Mouse (Mus musculus) natural killer cell, adult 2 months (primary cell): ENCODE measurements at regions not wholly inside any gene's neighbourhood (a gene's known extent, or its start where the extent isn't known, plus 50 kb on each side); places are given as distances from the start of the nearest gene placed in this dataset.

Source experiments
- DNase-seq, 2 experiments: peaks; one replicate each; pipeline ENCODE4 v3.0.0; 2022; ENCODE audit warnings: low spot score in 2 of 2

DNA sequence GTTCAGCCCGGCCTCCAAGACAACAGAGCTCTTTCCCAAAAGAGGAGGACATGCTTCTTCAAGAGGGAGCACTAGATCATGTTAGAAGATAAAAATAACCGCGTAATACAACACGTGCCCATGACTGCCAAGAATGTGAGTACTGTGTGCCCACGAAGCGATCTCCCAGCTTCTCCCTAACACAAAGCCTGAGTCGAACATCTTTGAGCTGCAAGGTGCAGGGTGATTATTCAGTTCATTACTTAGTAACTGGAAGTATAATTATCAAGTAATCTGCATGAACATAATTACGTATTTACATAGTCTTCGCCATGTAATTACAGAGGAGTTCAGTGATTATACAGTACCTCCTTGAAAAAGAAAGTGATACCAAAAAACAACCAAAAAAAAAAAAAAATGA is 269.7 kb downstream of the Efnb2 start:
- DNase-seq, result no peak

GRCm38 (mm10) chr8:8378248-8378647 is 282.8 kb downstream of the Efnb2 start:
- no peak for DNase-seq

GRCm38 (mm10) chr8:8376791-8377190 is 284.3 kb downstream of the Efnb2 start:
- no peak for DNase-seq

DNA sequence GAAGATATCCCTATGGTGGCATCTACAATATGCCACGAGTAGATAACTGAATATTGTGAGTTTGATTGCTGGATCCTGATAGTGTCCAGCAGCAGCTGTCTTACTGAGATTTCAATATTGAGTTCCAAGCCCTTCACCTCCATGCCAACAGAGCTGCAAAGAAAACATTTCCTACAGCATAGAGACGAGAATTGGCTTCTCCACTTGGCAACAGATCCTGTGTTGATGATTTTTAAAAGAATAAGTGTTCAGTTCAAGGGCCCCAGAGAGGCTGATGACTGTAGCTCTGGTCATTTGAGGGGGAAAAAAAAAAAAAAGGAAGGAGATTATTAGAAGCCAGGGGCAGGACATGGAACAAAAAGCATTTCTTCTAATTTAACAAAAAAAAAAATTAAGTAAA is 284.7 kb downstream of the Efnb2 start:
- DNase-seq, result no peak

DNA sequence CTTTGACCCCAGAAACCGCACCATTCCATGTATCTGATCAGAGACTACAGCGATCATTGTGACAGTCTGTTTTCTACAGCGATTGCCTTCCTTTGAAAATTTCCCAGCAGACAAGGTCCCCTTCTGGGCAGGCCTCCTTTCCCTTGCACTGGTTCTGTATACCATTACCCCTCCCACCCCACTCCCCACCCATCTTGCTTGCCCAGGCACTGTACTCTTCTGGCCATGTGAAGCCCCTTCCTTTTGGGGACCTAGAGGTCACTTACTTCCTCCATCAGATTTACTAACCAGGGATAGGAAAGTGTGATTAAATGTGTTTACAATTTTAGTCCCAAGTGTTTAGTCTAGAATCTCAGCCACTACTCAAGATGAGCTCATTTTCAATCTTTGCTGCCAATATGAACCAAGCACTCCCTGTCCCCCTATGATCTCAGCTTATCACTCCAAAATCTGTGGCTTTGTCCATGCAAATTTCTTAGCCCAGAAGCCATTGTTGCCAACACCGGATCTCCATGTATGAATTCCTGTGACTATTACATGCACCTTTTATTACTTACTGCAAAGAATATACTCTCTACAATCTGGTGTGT is 293.7 kb downstream of the Efnb2 start:
- DNase-seq, result no peak

DNA sequence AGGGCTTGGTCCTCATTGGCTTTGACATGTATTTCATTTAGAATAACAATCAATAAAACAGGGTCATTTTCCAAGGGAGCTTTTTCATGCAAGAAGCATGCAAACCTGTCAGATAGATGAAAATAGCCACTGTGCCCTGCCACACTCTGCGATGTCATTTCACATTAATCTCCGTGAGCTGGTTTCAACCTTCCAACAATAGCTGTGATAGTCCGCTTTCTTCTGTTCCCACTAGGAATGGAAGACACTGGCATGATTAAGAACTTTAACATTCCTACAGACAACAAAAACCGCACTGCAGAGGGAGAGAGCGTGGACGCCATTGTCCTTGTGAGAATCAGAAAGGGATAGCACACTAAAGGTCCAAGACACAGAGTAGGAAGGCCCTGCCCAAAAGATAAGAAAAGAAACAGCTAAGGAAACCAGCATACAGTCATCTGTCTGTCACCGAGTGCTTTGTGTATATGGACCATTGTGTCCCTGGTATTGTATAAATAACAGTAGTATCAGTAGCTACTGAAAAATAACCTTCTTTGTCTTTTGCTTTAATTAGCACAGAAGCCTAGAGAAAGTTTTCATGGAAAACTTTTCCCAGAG is 299.0 kb downstream of the Efnb2 start:
- DNase-seq, result no peak

DNA sequence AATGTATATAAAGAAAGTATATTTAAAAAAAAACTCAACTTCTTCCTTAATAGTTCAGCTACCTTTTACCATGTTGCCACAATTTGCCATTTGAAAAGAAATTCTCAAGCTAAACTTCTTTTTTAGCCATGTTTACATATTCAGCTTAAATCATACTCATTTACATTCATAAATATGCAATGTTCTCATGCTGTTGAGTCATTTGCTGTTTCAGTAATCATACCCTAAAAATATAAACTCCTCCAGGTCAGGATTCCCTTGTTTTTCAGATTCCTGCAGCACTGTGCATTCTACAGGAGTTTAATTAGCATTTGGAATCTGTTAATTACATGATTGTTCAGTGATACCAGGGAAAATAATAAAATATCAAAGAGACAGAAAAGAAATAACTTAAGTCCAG is 300.5 kb downstream of the Efnb2 start:
- no peak for DNase-seq

DNA sequence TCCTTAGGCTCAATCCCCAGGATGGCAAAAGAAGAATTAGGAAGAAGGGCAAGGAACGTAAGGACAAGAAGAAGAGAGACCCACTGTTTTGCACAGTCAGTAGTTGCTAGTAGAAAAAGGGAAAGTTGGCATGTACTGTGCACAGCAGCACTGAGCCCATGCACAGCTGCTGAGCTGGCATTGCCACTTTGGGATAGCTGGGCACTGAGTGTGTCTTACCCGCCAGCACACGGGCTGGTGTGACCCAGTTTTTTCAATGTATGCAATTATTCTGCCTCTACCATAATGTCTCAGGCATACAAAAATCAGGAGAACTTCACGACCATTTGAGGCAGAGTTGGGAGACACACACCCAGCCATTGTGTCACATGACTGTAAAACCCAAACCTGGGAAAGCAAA is 306.1 kb downstream of the Efnb2 start:
- DNase-seq, result no peak

DNA sequence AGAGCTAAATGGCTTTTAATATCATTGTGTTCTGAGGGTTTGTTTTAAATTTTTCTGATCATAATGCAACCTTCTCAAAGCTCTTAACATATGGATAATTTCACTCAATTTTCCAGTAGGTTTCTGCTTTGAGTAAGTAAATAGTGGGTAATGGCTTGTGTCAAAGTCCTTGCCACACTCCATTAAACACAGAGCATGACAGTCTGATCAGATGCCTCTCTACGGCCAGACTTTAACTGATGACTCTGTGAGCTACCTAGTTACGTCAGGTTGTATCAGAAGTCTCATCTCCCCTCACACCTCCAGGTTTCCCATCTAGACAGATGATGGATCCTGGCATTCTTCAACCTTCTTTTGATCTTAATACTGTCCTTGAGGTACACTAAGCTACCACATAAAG is 316.4 kb downstream of the Efnb2 start:
- DNase-seq, result no peak

GRCm38 (mm10) chr8:8335256-8335972 is 325.6 kb downstream of the Efnb2 start:
- DNase-seq, result no peak

GRCm38 (mm10) chr8:8334515-8334914 is 326.5 kb downstream of the Efnb2 start:
- DNase-seq, result peak; percentile 28 to 40

- no peak for DNase-seq
Measured at GRCm38 (mm10) chr8:8331249-8331648, 329.8 kb downstream of the Efnb2 start.

GRCm38 (mm10) chr8:8328010-8328666 is 332.9 kb downstream of the Efnb2 start:
- no peak for DNase-seq

DNA sequence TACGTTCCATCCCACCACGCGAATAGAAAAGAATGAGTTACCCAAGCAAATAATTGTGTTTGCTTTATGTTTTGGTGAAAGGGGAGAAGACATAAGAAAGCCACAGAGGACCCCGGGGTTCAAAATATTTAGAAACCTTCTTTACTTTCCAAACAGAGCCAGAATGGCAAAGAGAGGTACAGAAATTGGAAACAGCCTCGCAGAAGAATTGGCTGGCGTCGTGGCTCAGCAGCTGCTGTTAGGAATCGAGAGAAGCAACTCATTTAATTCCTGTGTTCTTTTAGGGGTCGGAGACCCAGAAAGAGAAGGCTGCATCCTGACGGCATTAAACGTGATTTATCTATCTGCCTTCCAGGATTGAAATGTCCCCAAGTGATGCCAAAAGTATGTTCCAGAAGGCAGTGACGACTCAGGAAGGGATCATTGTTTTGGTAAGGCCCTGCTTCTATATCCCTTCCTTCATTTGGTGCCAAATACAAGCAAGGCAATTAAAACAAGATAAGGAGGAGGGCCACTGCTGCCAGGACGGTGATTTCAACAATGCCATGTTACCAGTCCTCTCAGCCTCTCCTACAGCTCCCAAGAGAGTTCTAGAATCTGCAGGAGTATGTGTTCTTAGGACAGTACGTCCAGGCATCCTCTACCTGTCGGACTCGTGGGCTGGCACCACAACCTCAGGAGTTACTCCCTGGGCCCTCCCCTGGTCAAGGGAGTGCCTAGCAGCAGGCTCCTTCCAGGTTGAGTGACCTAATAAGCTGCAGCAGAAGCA is 334.8 kb downstream of the Efnb2 start:
- DNase-seq, result no peak

DNA sequence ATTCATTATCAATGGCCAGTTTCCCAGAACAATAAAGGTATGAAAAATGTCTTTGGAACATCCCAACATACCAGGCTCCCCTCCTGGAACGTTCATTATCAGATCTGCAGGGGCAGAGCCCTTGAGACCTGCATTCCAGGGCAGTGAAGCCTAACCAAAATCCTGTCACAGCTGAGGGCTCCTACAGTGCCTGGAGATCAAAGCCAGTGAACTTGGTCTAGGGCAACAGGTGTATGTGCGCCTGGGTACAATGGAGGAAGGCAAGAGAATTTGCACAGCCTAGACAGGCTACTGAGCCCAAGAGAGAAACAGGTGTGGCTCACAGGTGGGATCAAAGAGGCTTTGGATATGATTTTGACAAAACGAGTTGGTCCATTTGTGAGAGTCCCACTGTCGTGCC is 335.6 kb downstream of the Efnb2 start:
- DNase-seq, result no peak

DNA sequence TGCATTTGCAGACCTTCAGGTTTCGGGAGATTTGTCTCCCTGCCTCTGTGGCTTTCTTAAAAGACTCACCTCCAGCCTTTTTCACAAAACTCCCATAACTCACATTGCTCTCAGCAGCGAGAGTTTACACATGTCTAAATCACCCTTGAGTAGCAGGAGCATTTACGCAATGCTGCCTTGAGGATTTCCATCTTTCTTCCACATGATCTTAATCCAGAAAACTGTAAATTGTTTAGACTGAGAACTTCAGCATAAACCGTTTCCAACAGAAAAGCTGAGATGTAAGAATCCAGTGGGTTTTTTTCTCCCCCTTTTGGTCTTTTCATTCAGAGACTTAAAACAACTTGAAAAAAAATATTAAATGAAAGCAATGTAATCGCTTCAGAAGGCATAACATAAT is 336.5 kb downstream of the Efnb2 start:
- DNase-seq, result no peak

DNA sequence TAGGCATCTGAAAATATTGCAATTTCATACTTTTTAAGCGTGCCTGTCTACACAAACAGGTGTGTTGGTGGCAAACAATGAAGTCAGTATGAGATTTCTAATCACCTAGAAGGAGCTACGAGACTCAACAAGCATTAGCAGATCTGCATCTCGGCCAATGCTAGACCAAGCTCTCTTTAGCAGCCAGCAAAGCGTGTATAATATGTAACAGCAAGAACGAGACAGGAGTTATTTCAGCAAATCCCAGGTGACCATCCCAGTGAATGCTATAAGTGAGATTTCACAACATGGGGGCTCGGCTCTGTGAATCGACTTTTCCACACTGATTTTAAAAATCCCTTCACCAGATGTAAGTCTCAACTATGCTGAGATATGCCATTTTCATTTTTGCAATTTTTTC is 352.8 kb downstream of the Efnb2 start:
- DNase-seq, result no peak

- DNase-seq, result no peak
Measured at GRCm38 (mm10) chr8:8307487-8307886, 353.6 kb downstream of the Efnb2 start.

- no peak for DNase-seq
Measured at GRCm38 (mm10) chr8:8299965-8300767, 360.9 kb downstream of the Efnb2 start.

GRCm38 (mm10) chr8:8292577-8293247 is 368.3 kb downstream of the Efnb2 start:
- DNase-seq, result no peak

DNA sequence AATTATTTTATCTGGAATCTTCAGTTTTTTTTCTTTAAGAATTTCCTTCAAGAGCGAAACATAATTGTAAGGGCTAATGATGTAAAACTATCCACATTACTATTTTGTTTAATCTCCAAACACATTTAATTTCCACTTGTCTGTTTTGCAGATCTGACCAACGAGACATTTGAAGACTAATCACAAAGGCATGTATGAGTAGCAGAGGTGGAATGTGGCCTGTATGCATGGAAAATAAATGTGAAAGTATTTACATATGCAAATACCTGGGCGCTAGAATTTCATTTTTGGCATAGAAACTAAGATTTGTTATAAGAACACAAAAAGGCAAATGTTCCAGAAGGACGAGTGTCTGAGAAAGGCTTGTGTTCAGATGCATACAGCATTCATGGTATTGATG is 375.2 kb downstream of the Efnb2 start:
- no peak for DNase-seq
